1 mouse cellular context compared by ENCODE assay signal in genomic region chr7:19227883-19228792, GRCm38 (mm10).
TF ChIP-seq lines count a peak whose summit lies in the region.

Opa3 (plus strand) TSS chr7:19228334.

TF ChIP-seq in CH12.LX, 34 proteins besides CTCF, POLR2A, EP300 and RAD21 (continued from another document):
- TF ChIP-seq MYC (IDR thresholded peaks at IDR 0.05; ENCODE audit: low read depth, low read length) (peak; percentile 71; the same call in 1 of the 2 replicates), JUN (IDR thresholded peaks at IDR 0.05; ENCODE audit: insufficient read depth, low read depth, low read length) (peak; percentile 15; the same call in 1 of the 2 replicates), E2F4 (IDR thresholded peaks at IDR 0.05; ENCODE audit: insufficient replicate concordance, low read depth, low read length) (0 out of 2 replicates have a peak, but pooled peaks have one; percentile 63), HCFC1 (IDR thresholded peaks at IDR 0.05; ENCODE audit: low read depth, low read length) (peak; percentile 69), USF1 (IDR thresholded peaks at IDR 0.05; ENCODE audit: low read depth, low read length) (peak; percentile 25), USF2 (conservative IDR thresholded peaks at IDR 0.05; ENCODE audit: low read depth, low read length) (no peak), PAX5 (IDR thresholded peaks at IDR 0.05; ENCODE audit: low read length) (no peak), NRF1 (IDR thresholded peaks at IDR 0.05; ENCODE audit: low read depth, low read length) (peak; percentile 15), IRF4 (IDR thresholded peaks at IDR 0.05; ENCODE audit: low read depth, low read length) (peak; percentile 58; the same call in 1 of the 2 replicates), ZNF384 (IDR thresholded peaks at IDR 0.05; ENCODE audit: low read depth, low read length) (no peak), GABPA (IDR thresholded peaks at IDR 0.05; ENCODE audit: insufficient replicate concordance, low read depth, low read length) (peak; percentile 48; the same call in 1 of the 2 replicates), NELFE (IDR thresholded peaks at IDR 0.05; ENCODE audit: low read depth, low read length) (peak; percentile 73), BHLHE40 (IDR thresholded peaks at IDR 0.05; ENCODE audit: low read depth, low read length) (peak; percentile 67)
